Mouse (Mus musculus): ENCODE measurements around the gene Srebf2.

GRCm38 (mm10) chr15:82235661-82236060, 88.7 kb downstream of the Srebf2 start:
- TF ChIP-seq CTCF (IDR thresholded peaks at IDR 0.05; ENCODE audit: borderline replicate concordance, control insufficient read depth, extremely low read depth, insufficient read depth, low read length, poor library complexity) (no peak), POLR2A (IDR thresholded peaks at IDR 0.05; ENCODE audit: control insufficient read depth, extremely low read depth, insufficient read depth, low read length, poor library complexity) (no peak)
